Mouse (Mus musculus): ENCODE measurements around the gene Tia1.

GRCm38 (mm10) chr6:86403728-86404099 is 305 bp upstream of the Tia1 start:
- no peak for TF ChIP-seq GATA1 (IDR thresholded peaks at IDR 0.05; ENCODE audit: borderline replicate concordance, low read length)
- TF ChIP-seq FLI1 (IDR thresholded peaks at IDR 0.05; ENCODE audit: low read length), result no peak
